ENCODE assay signal across 6 mouse cellular contexts in genomic region chr1:79736408-79736807, GRCm38 (mm10).
"Had no signal": no experiment of that assay in that cellular context is flagged by ENCODE, and none has a peak within 500 bp of the region (broad histone marks: within the 10 kb centered on the region; RNA-seq: fewer than 3 reads in every experiment).

No protein-coding gene starts in this region.

- DNase-seq: lung, adult 18-20 months; midbrain, embryonic 14.5 days; right cerebral cortex, postnatal 14 days; thymus, adult 18-20 months; thymus, postnatal 14 days; thymus, postnatal 36 days had no signal
